Mouse (Mus musculus) liver, embryonic 14 days (tissue): Measurements from ENCODE around the gene Lrrc74b. TPM values are rescaled to one million over a fixed set of nuclear protein-coding genes. Genes with fewer than 3 reads are reported as not detected.

Experiments
- polyA plus RNA-seq: library from polyadenylated mRNA; depleted of rRNA; stranded (reverse); fragments of >200 nt; gene quantifications from 2 replicates; pipeline ENCODE4 v1.2.3, GENCODE M21; 2012; rRNA removed

Lrrc74b gene
- polyA plus RNA-seq, result 0.05 TPM in 1 of 2 replicates, not detected in the other

DNA sequence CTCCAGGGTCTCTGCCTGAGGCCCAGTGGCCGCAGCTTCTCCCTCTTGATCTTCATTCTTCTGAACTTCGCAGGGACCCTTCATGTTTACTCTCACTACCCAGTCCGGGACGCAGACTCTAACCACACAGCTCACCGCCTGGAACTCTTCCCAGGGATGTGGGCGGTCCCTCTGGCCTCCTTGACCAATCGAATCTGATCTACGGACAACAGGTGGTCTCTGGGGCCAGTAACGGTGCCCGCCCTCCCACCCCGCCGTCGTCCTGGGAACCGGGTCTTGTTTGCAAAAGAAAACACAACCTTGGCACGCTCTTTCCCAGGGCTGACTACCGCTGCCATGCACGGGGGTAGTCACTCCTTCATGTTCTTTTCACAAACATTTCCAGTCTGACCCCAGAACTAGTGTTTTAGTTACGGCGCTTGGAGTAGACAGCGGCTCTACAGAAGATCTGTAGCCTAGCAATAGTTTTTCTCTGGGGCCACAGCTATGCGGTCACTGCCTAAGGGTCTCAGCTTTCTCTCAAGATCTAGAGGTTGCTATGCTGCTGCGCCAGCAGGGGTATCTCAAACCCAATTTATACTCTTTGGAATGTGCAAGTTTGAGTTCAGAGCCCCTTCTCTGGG is at the start of gene Lrrc74b:
TSS of gene Lrrc74b (minus strand) at position 120 of the 623 bp plus-strand sequence.

DNA sequence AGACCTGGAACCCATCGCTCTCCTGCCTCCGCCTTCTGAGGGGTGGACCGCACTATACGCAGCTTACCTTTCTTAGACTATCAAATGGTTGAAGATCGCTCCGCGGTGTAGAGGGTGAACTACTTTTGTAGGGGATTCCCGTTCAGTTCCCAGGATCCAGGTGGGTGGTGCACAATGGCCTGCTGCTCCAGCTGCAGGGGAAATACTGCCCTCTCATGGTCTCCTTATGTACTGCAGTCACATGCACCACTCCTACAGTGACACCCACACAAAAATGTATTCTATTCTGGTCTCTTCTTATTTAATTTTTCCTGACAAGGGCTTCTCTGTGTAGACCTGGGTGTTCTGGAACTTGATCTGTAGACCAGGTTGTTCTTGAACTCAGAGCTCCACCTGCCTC is 22.0 kb upstream of the Lrrc74b start, which contains the start of gene Slc7a4:
TSS of gene Slc7a4 (minus strand) at position 151 of the 400 bp plus-strand sequence.

DNA sequence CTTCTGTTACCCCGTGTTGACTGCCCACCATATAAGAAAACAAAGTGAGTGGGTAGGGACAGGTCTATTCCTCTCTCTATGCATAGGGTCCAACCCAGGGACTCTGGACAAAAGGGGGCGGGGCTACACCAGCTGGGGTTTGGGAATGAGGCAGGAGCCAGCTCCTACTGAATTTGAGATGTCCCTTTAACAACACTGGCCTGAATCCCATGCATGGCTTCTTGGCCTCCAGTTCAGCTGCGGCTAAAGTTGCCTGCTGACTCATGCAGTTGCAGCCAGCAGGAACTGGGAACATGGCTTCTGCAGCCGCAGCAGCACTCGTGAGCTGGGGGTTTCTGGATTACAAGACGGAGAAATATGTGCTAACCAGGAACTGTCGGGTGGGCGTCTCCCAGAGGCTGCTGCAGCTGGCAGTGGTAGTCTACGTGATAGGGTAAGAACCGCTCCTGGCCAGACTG is 733 bp upstream of the Lrrc74b start, which contains the start of gene P2rx6:
TSS of gene P2rx6 (plus strand) at position 135 of the 458 bp plus-strand sequence.

DNA sequence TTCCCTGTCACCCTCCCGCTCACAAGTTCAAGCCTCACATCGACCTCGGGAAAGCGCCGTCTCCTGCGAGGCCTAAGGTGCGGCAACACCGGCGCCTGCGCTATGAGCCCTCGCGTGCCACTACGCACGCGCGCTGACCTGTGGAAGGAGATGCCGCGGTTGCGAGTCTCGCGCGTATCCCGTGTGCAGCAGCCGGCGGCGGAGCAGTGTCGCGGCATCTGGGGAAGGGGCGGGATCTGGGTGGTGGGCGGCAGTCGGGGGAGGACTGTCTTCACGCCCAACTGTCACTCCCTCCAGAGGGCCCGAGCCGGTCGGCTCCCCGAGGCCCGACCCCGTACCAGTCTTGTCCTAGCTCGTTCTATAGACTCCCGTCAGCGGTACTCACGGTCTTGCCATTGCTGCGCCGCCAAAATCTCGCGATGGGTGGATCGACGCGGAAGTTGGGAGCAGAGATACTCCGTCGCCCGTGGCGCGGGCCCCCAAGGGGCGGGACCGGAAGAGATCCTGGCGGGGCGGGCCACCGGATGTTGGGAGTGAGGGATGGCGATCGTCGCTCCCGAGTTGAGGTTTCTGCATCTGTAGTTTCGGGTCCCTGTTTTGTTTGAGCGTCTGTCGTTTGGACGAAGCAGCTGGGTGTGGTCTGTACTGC is 30.3 kb downstream of the Lrrc74b start, which contains the start of gene Thap7:
TSS of gene Thap7 (minus strand) at position 497 of the 649 bp plus-strand sequence.

DNA sequence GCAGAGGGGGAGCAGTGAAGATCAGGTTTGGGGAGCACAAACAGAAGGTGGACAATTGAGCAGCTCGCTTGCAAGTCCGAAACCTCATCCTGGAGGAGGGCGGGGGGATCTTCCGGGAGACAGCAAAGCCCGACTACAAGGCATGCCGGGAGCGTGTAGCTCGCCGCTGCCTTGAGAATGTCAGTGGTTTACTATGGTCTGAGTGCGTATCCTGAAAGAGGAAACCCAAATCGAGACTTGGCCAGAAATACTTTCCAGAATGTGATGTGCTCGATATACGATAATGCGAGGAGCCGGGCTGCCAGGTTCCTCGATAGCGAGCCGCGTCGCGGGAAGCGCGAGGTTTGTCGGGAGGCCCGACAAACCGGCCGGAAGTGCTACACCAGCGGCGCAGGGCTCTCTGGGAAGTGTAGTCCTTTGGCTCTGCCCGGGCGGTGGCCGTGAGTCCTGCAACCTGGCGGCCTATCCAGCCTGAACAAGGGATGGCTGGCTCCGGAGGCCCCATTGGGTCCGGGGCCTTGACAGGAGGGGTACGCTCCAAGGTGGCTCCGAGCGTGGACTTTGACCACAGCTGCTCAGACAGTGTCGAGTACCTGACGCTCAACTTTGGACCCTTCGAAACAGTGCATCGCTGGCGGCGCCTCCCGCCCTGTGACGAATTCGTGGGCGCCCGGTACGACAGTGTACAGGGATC is 52.4 kb downstream of the Lrrc74b start, which contains the start of gene Lztr1:
TSS of gene Lztr1 (plus strand) at position 143 of the 694 bp plus-strand sequence.

Other genes starting within 250 kb of the Lrrc74b start
- 102 and 121 TPM in 2 replicates for gene Serpind1, start 229.9 kb downstream of the Lrrc74b start, polyA plus RNA-seq
- 4.0 and 5.1 TPM in 2 replicates for gene Snap29, start 155.3 kb downstream of the Lrrc74b start, polyA plus RNA-seq
- 17.6 and 18.6 TPM in 2 replicates for gene Pi4ka, start 154.9 kb downstream of the Lrrc74b start, polyA plus RNA-seq
- 7.6 and 9.3 TPM in 2 replicates for gene Crkl, start 109.3 kb downstream of the Lrrc74b start, polyA plus RNA-seq
- gene Aifm3, start 71.6 kb downstream of the Lrrc74b start, polyA plus RNA-seq, result 1.1 and 1.2 TPM in 2 replicates
- gene Lztr1, start 52.6 kb downstream of the Lrrc74b start, polyA plus RNA-seq, result 27.5 and 30.4 TPM in 2 replicates
- gene Thap7, start 30.1 kb downstream of the Lrrc74b start, polyA plus RNA-seq, result 18.2 and 20.8 TPM in 2 replicates
- 0.05 and 0.06 TPM in 2 replicates for gene P2rx6, start 638 bp upstream of the Lrrc74b start, polyA plus RNA-seq
- 0.93 and 1.2 TPM in 2 replicates for gene Slc7a4, start 22.0 kb upstream of the Lrrc74b start, polyA plus RNA-seq
- gene Smpd4, start 58.1 kb upstream of the Lrrc74b start, polyA plus RNA-seq, result 25.6 and 30.4 TPM in 2 replicates
- gene Ccdc74a, start 85.2 kb upstream of the Lrrc74b start, polyA plus RNA-seq, result 1.7 and 2.2 TPM in 2 replicates
- 15.1 and 18.3 TPM in 2 replicates for gene Med15, start 171.6 kb upstream of the Lrrc74b start, polyA plus RNA-seq
- 11.3 and 11.4 TPM in 2 replicates for gene Klhl22, start 198.4 kb upstream of the Lrrc74b start, polyA plus RNA-seq
- 2.8 and 3.5 TPM in 2 replicates for gene Scarf2, start 236.0 kb upstream of the Lrrc74b start, polyA plus RNA-seq